Comparison of ENCODE assay signal across 22 mouse cellular contexts in genomic region chr1:153675591-153675990, GRCm38 (mm10). TPM values are rescaled to one million over a fixed set of nuclear protein-coding genes. Genes with fewer than 3 reads are reported as not detected.
DNase-seq lines count a peak whose midpoint lies in the region; ATAC-seq and TF ChIP-seq lines count a peak whose summit lies in the region.
"Had no signal": no experiment of that assay in that cellular context is flagged by ENCODE, and none has a peak within 500 bp of the region (broad histone marks: within the 10 kb centered on the region; RNA-seq: fewer than 3 reads in every experiment).

No protein-coding gene starts in this region.

- no peak overlapping the region for H3K9ac ChIP-seq in forebrain, postnatal 0 days
- H3K9ac ChIP-seq in forebrain, embryonic 14.5 days (ENCODE audit: low read length) = no peak overlapping the region
- no peak overlapping the region for H3K9ac ChIP-seq in neural tube, embryonic 13.5 days
- H3K9ac ChIP-seq in intestine, postnatal 0 days (ENCODE audit: low read depth, low read length) = no peak overlapping the region
- H3K9ac ChIP-seq: heart, embryonic 15.5 days; liver, embryonic 15.5 days; midbrain, embryonic 15.5 days had no signal

- no peak for DNase-seq in forebrain, postnatal 0 days
- DNase-seq in forebrain, embryonic 14.5 days (ENCODE audit: low spot score) = no peak
- DNase-seq in neural tube, embryonic 10.5 days (ENCODE audit: extremely low spot score, low spot score) = no peak
- DNase-seq in induced T-regulatory cell, adult 2 months (ENCODE audit: low read depth) = peak; percentile 55
- no peak for DNase-seq in kidney, adult 9 months
- DNase-seq: embryo, embryonic 11 days; gastrocnemius, postnatal 10 days; heart, postnatal 4 days; lung, postnatal 10 days; right cerebral cortex, postnatal 4 days had no signal

- no peak overlapping the region for H3K4me3 ChIP-seq in forebrain, postnatal 0 days (ENCODE audit: low read depth, low read length)
- no peak overlapping the region for H3K4me3 ChIP-seq in forebrain, embryonic 14.5 days (ENCODE audit: low read depth, low read length)
- H3K4me3 ChIP-seq in neural tube, embryonic 13.5 days = no peak overlapping the region
- H3K4me3 ChIP-seq in intestine, postnatal 0 days (ENCODE audit: low read depth, low read length) = no peak overlapping the region
- H3K4me3 ChIP-seq: forebrain, embryonic 10.5 days; heart, embryonic 15.5 days; liver, embryonic 15.5 days; megakaryocyte, embryonic 14.5 days; midbrain, embryonic 15.5 days had no signal

- H3K4me2 ChIP-seq in forebrain, postnatal 0 days (ENCODE audit: low read depth) = no peak overlapping the region
- H3K4me2 ChIP-seq in forebrain, embryonic 14.5 days (ENCODE audit: low read length) = no peak overlapping the region
- no peak overlapping the region for H3K4me2 ChIP-seq in neural tube, embryonic 13.5 days
- H3K4me2 ChIP-seq in intestine, postnatal 0 days (replicated peaks; ENCODE audit: low read depth) = no peak overlapping the region
- H3K4me2 ChIP-seq: heart, embryonic 15.5 days; liver, embryonic 15.5 days; midbrain, embryonic 15.5 days had no signal

- H3K9me3 ChIP-seq in forebrain, postnatal 0 days (ENCODE audit: low read length) = no peaks in the 10 kb centered on the region
- H3K9me3 ChIP-seq in forebrain, embryonic 14.5 days (replicated peaks; ENCODE audit: control insufficient read depth, low read length) = no peaks in the 10 kb centered on the region
- H3K9me3 ChIP-seq in neural tube, embryonic 13.5 days = no peaks in the 10 kb centered on the region
- H3K9me3 ChIP-seq in intestine, postnatal 0 days (ENCODE audit: control insufficient read depth) = no peaks in the 10 kb centered on the region
- H3K9me3 ChIP-seq: forebrain, embryonic 10.5 days; heart, embryonic 15.5 days; liver, embryonic 15.5 days; megakaryocyte, embryonic 14.5 days; midbrain, embryonic 15.5 days had no signal

- TF ChIP-seq CTCF in forebrain, postnatal 0 days (IDR thresholded peaks at IDR 0.05; ENCODE audit: low read depth) = peak; percentile 19; the same call in 1 of the 2 replicates
- TF ChIP-seq CTCF in intestine, postnatal 0 days (IDR thresholded peaks at IDR 0.05; ENCODE audit: low read depth) = no peak

- H3K4me1 ChIP-seq in forebrain, postnatal 0 days (ENCODE audit: insufficient read depth) = peaks cover 12% of the 10 kb centered on the region; the same call in 1 of the 2 replicates
- H3K4me1 ChIP-seq in forebrain, embryonic 14.5 days (ENCODE audit: control insufficient read depth, insufficient read depth, low read length) = peaks cover 9% of the 10 kb centered on the region
- peaks cover 53% of the 10 kb centered on the region for H3K4me1 ChIP-seq in neural tube, embryonic 13.5 days (replicated peaks)
- no peaks in the 10 kb centered on the region for H3K4me1 ChIP-seq in intestine, postnatal 0 days (replicated peaks; ENCODE audit: control insufficient read depth, insufficient read depth, low read length)
- H3K4me1 ChIP-seq: liver, embryonic 15.5 days; megakaryocyte, embryonic 14.5 days had no signal

- ATAC-seq in forebrain, postnatal 0 days = 0 out of 2 replicates have a peak, but pooled peaks have one; percentile 15
- ATAC-seq in forebrain, embryonic 14.5 days = no peak
- ATAC-seq in neural tube, embryonic 13.5 days (ENCODE audit: low read depth) = no peak
- no peak for ATAC-seq in intestine, postnatal 0 days
- ATAC-seq: hindbrain, embryonic 16.5 days; midbrain, embryonic 15.5 days had no signal

- no peaks in the 10 kb centered on the region for H3K27me3 ChIP-seq in forebrain, postnatal 0 days (ENCODE audit: insufficient read depth, low read length)
- H3K27me3 ChIP-seq in forebrain, embryonic 14.5 days (replicated peaks; ENCODE audit: control insufficient read depth, insufficient read depth, low read length) = no peaks in the 10 kb centered on the region
- H3K27me3 ChIP-seq in neural tube, embryonic 13.5 days = no peaks in the 10 kb centered on the region
- H3K27me3 ChIP-seq in intestine, postnatal 0 days (replicated peaks; ENCODE audit: control insufficient read depth, insufficient read depth, low read length) = no peaks in the 10 kb centered on the region
- H3K27me3 ChIP-seq: liver, embryonic 15.5 days; midbrain, embryonic 15.5 days had no signal

- H3K36me3 ChIP-seq in forebrain, postnatal 0 days (ENCODE audit: insufficient read depth) = no peaks in the 10 kb centered on the region
- no peaks in the 10 kb centered on the region for H3K36me3 ChIP-seq in forebrain, embryonic 14.5 days (ENCODE audit: control insufficient read depth, insufficient read depth, low read length)
- 0 out of 2 replicates have a peak, but pooled peaks cover 7% of the 10 kb centered on the region for H3K36me3 ChIP-seq in neural tube, embryonic 13.5 days
- H3K36me3 ChIP-seq in intestine, postnatal 0 days (ENCODE audit: control insufficient read depth, insufficient read depth) = no peaks in the 10 kb centered on the region
- H3K36me3 ChIP-seq: forebrain, embryonic 10.5 days; heart, embryonic 15.5 days; liver, embryonic 15.5 days; midbrain, embryonic 15.5 days had no signal

- 68% methylated on average over 4 of the region's 4 CpGs for WGBS in forebrain, postnatal 0 days
- 71% methylated on average over 4 of the region's 4 CpGs for WGBS in forebrain, embryonic 14.5 days
- 77% methylated on average over 4 of the region's 4 CpGs for WGBS in neural tube, embryonic 13.5 days
- WGBS in intestine, postnatal 0 days = 63% methylated on average over 4 of the region's 4 CpGs

- H3K27ac ChIP-seq in forebrain, postnatal 0 days (ENCODE audit: low read depth, low read length) = no peak overlapping the region
- no peak overlapping the region for H3K27ac ChIP-seq in forebrain, embryonic 14.5 days (ENCODE audit: low read depth, low read length)
- H3K27ac ChIP-seq in neural tube, embryonic 13.5 days (replicated peaks) = 0 out of 2 replicates have a peak overlapping the region, but pooled peaks have one; percentile 18
- no peak overlapping the region for H3K27ac ChIP-seq in intestine, postnatal 0 days (ENCODE audit: low read depth, low read length)
- H3K27ac ChIP-seq: forebrain, embryonic 10.5 days; heart, embryonic 15.5 days; liver, embryonic 15.5 days; midbrain, embryonic 15.5 days had no signal

RNA-seq across cellular contexts. Expression of gene Rgs8, which starts 22.8 kb away (rescaled TPM):
- 19.3 and 22.7 TPM in 2 replicates for total RNA-seq in forebrain, postnatal 0 days (2014; rRNA removed)
- 12.0 and 16.6 TPM in 2 replicates for polyA plus RNA-seq in forebrain, postnatal 0 days (2015; fragmentation: Nextera tagmentation; extraction: Ambion mirVana)
- 14.6 and 15.0 TPM in 2 replicates for polyA plus RNA-seq in forebrain, embryonic 14.5 days (2014; fragmentation: Nextera tagmentation; extraction: Ambion mirVana)
- 16.9 and 17.2 TPM in 2 replicates for polyA plus RNA-seq in neural tube, embryonic 13.5 days (2015; fragmentation: Nextera tagmentation; extraction: Ambion mirVana)
- polyA plus RNA-seq in intestine, postnatal 0 days (2015; fragmentation: Nextera tagmentation; extraction: Ambion mirVana) = 0.07 and 0.17 TPM in 2 replicates
- total RNA-seq: adrenal gland, adult 18-20 months; heart, adult 8-10 months; MEL had no signal
- polyA plus RNA-seq: urinary bladder, adult 2 months had no signal

Comparison
In these comparisons a context has a peak if more than half of its experiments do, and no peak if none do; other contexts are left out.
1. RNA of gene Rgs8, which starts 22.8 kb away (polyA plus RNA-seq): 16.9 to 17.2 TPM in neural tube, embryonic 13.5 days, 12.0 to 16.6 TPM in forebrain, postnatal 0 days and 14.6 to 15.0 TPM in forebrain, embryonic 14.5 days; 0.07 to 0.17 TPM in intestine, postnatal 0 days; every median in the first group is over 10 times any median in the second.